Mouse (Mus musculus) lung, postnatal 0 days (tissue): ENCODE measurements around the gene Cks1b.

Source experiments
- CTCF ChIP-seq: IDR thresholded peaks from 2 replicates; pipeline ENCODE4 v1.5.1; 2016; ENCODE audit warnings: antibody characterized with exemption, mild to moderate bottlenecking
- EP300 ChIP-seq: IDR thresholded peaks from 2 replicates; pipeline ENCODE4 v1.6.1; 2016; ENCODE audit warnings: antibody characterized with exemption, mild to moderate bottlenecking, control low read depth

DNA sequence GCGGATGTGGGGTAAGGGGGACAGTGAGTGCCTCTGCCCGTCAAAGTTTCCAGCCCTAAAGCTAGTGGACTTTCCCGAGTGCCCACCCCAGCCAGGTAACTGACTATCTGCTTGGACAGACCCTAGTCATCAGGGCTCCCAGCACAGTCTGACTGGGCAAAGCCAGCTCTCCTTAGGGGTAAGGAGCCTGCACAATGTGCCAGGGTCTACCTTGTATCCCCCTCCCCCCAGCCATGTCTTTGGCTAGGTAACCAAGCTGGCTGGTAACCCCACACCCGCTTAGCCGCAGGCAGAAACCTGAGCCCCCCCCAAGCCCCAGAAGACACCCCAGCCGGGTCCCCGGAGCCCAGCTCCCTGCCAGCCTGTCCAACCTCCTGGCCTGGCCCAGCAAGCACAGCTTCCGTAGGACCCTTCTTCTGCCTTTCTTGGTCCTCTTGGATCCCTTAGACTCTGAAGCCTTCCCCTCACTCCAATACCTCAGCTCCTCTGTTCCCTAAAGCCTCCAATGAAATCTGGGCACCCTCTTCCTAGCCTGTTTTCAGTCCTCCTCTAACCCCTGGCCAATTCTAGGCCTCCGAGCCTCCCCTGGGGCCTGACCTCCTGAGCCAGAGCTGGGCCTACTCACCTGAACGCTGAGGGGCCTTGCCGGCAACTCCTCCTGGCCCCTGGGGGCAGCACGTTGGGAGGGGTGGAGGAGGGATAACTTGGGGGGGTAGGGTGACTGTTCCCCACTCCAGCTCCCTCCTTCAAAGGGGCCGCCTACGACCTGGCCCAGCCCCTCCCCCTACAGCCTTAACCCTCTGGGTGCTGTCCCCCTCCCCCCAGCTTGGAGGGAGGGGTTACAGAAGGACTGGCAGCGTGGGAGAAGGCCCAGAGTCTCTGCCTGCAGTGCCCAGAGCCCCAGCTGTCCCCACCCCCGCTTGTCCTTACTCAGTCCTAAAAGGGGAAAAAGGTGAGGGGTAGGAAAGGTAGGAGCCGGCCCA, 31.5 kb downstream of the Cks1b start:
- TF ChIP-seq EP300 = no peak
- no peak for TF ChIP-seq CTCF
